In the genomic region with DNA sequence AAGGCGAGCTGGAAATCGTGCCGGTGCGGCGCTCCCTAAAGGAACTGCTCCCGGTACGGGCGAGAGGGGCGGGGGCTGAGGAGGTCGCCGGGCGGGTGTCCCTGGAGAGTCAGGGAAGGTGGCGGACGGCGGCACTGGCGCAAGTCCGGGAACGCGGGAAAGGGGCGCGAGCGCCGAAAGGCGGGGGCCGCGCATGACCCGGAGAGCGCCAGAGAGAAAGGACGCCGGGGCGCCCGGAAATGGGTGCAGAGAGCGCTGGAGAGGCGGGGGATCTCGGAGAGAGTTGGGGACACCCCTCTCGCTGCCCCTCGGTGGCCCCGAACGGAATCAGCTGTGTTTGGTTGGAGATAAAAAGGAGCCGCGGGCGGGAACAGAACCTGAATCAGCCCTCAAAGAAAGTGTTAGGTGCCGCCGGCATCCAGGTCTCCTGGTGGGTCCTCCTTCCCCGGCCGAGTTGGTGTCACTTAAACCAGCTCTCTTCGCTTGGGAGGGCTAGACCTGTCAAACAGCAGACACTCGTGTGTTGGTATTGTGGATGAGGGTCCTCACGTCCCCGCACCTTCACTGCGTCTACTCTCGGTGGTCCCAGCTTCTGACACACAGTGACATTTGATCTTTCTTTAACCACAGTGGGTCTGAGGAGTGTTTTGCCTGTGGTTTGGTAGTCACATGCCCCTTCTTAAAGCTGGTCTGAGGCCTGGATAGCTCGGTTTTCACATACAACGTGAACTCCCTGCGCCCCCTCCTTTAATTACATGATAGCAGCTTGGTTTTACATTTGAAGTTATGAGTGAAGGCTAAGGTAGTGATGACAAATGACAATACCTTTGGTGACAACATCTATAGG, we compare ENCODE assay signal across 8 mouse cellular contexts. TPM values are rescaled to one million over a fixed set of nuclear protein-coding genes. Genes with fewer than 3 reads are reported as not detected.
DNase-seq lines count a peak whose midpoint lies in the region; ATAC-seq and TF ChIP-seq lines count a peak whose summit lies in the region.

No protein-coding gene starts in this region.

- peak overlapping the region; percentile 82 for H3K4me2 ChIP-seq in limb, embryonic 13.5 days (replicated peaks)
- peak overlapping the region; percentile 75 for H3K4me2 ChIP-seq in neural tube, embryonic 15.5 days

- peaks cover 24% of the 10 kb centered on the region for H3K4me1 ChIP-seq in limb, embryonic 13.5 days
- peaks cover 19% of the 10 kb centered on the region for H3K4me1 ChIP-seq in neural tube, embryonic 15.5 days

- peak overlapping the region; percentile 90 for H3K4me3 ChIP-seq in limb, embryonic 13.5 days
- peak overlapping the region; percentile 90 for H3K4me3 ChIP-seq in neural tube, embryonic 15.5 days (replicated peaks)

- peak overlapping the region; percentile 81 for H3K27ac ChIP-seq in limb, embryonic 13.5 days
- peak overlapping the region; percentile 92 for H3K27ac ChIP-seq in neural tube, embryonic 15.5 days (replicated peaks)

- H3K27me3 ChIP-seq in Patski, result no peaks in the 10 kb centered on the region
- H3K27me3 ChIP-seq in limb, embryonic 13.5 days, result no peaks in the 10 kb centered on the region
- no peaks in the 10 kb centered on the region for H3K27me3 ChIP-seq in neural tube, embryonic 15.5 days (replicated peaks)

- POLR2A ChIA-PET in Patski (lab: Charles Lee), result interaction anchor here (1.1 to 2.3 kb wide), 2 partner anchors 25 to 41 kb away, joined by 3 to 10 read pairs; no protein-coding TSS in a partner anchor

- CTCF ChIA-PET in Patski (lab: Charles Lee), result interaction anchor here (0.8 to 8.9 kb wide), 11 partner anchors 10 to 70 kb away, joined by 3 to 81 read pairs (median 4); no protein-coding TSS in a partner anchor

- H3K36me3 ChIP-seq in limb, embryonic 13.5 days, result peaks cover 22% of the 10 kb centered on the region
- H3K36me3 ChIP-seq in neural tube, embryonic 15.5 days, result peaks cover 16% of the 10 kb centered on the region

- no peak for TF ChIP-seq CTCF in Patski (IDR thresholded peaks at IDR 0.05)

- 1% methylated on average over 51 of the region's 55 CpGs for WGBS in limb, embryonic 13.5 days
- WGBS in neural tube, embryonic 15.5 days, result 1% methylated on average over 55 of the region's 55 CpGs

- in situ Hi-C loops in Patski (cut with MboI; ENCODE audit: low pct_unique_long_range_greater_than_20kb), result loop anchor here (5.0 kb wide), 1 partner anchor 36 kb away; no protein-coding TSS in a partner anchor

- H3K9ac ChIP-seq in limb, embryonic 13.5 days, result peak overlapping the region; percentile 92
- peak overlapping the region; percentile 89 for H3K9ac ChIP-seq in neural tube, embryonic 15.5 days (replicated peaks)

- DNase-seq in kidney, postnatal 10 days, result peak; percentile 75
- no peak for DNase-seq in kidney, postnatal 36 days
- DNase-seq in Patski (ENCODE audit: low read depth, low spot score), result no peak
- no peak for DNase-seq in cerebellum, postnatal 36 days
- no peak for DNase-seq in right cerebral cortex, adult 2 months (ENCODE audit: low spot score in 2 of 2)

- no peaks in the 10 kb centered on the region for H3K9me3 ChIP-seq in limb, embryonic 13.5 days
- H3K9me3 ChIP-seq in neural tube, embryonic 15.5 days (replicated peaks), result no peaks in the 10 kb centered on the region

- peak; percentile 36 for ATAC-seq in Patski
- peak; percentile 28 for ATAC-seq in erythroblast, adult 5-6 weeks (replicated peaks; ENCODE audit: low FRiP score, poor library complexity, severe bottlenecking)
- ATAC-seq in limb, embryonic 13.5 days (ENCODE audit: low FRiP score, low read depth), result peak; percentile 55
- peak; percentile 78 for ATAC-seq in neural tube, embryonic 15.5 days (ENCODE audit: low FRiP score)

RNA-seq across cellular contexts. Expression of a gene that starts 0.7 kb away (rescaled TPM):
- 7.9 TPM for polyA plus RNA-seq in Patski (2021)
- total RNA-seq in erythroblast, adult 5-6 weeks (2015; ENCODE audit: low replicate concordance), result 3.7 and 5.0 TPM in 2 replicates
- total RNA-seq in erythroblast, adult 5-6 weeks (2017; ENCODE audit: low replicate concordance), result 7.3 and 11.2 TPM in 2 replicates
- polyA plus RNA-seq in limb, embryonic 13.5 days (2015; fragmentation: Nextera tagmentation; extraction: Ambion mirVana), result 14.0 and 14.5 TPM in 2 replicates
- 9.1 and 10.1 TPM in 2 replicates for polyA plus RNA-seq in neural tube, embryonic 15.5 days (2015; fragmentation: Nextera tagmentation; extraction: Ambion mirVana)

RNA-seq across cellular contexts. Expression of a gene that starts 29.4 kb away (rescaled TPM):
- polyA plus RNA-seq in Patski (2021), result 5.1 TPM
- not detected in 2 replicates for total RNA-seq in erythroblast, adult 5-6 weeks (2015; ENCODE audit: low replicate concordance)
- 0.77 TPM in 1 of 2 replicates, not detected in the other for total RNA-seq in erythroblast, adult 5-6 weeks (2017; ENCODE audit: low replicate concordance)
- polyA plus RNA-seq in limb, embryonic 13.5 days (2015; fragmentation: Nextera tagmentation; extraction: Ambion mirVana), result 11.3 and 12.7 TPM in 2 replicates
- polyA plus RNA-seq in neural tube, embryonic 15.5 days (2015; fragmentation: Nextera tagmentation; extraction: Ambion mirVana), result 30.9 and 34.7 TPM in 2 replicates

RNA-seq across cellular contexts. Expression of a gene that starts 42.1 kb away (rescaled TPM):
- polyA plus RNA-seq in Patski (2021), result 0.05 TPM
- not detected in 2 replicates for total RNA-seq in erythroblast, adult 5-6 weeks (2015; ENCODE audit: low replicate concordance)
- 0.14 TPM in 1 of 2 replicates, not detected in the other for total RNA-seq in erythroblast, adult 5-6 weeks (2017; ENCODE audit: low replicate concordance)
- 0.32 and 0.57 TPM in 2 replicates for polyA plus RNA-seq in limb, embryonic 13.5 days (2015; fragmentation: Nextera tagmentation; extraction: Ambion mirVana)
- polyA plus RNA-seq in neural tube, embryonic 15.5 days (2015; fragmentation: Nextera tagmentation; extraction: Ambion mirVana), result 0.19 and 2.7 TPM in 2 replicates

RNA-seq across cellular contexts. Expression of a gene that starts 49.4 kb away (rescaled TPM):
- polyA plus RNA-seq in Patski (2021), result not detected
- total RNA-seq in erythroblast, adult 5-6 weeks (2015; ENCODE audit: low replicate concordance), result 0.58 and 1.5 TPM in 2 replicates
- total RNA-seq in erythroblast, adult 5-6 weeks (2017; ENCODE audit: low replicate concordance), result 1.5 and 3.2 TPM in 2 replicates
- polyA plus RNA-seq in limb, embryonic 13.5 days (2015; fragmentation: Nextera tagmentation; extraction: Ambion mirVana), result 0.84 and 1.0 TPM in 2 replicates
- polyA plus RNA-seq in neural tube, embryonic 15.5 days (2015; fragmentation: Nextera tagmentation; extraction: Ambion mirVana), result 0.47 and 3.3 TPM in 2 replicates

Comparison
In these comparisons a context has a peak if more than half of its experiments do, and no peak if none do; other contexts are left out.
1. ATAC-seq: peak in every context shown above with its lines; median percentile 78 in neural tube, embryonic 15.5 days; 55 in limb, embryonic 13.5 days; 36 in Patski; 28 in erythroblast, adult 5-6 weeks.